Mouse (Mus musculus): ENCODE results near the gene Megf8.
A peak's percentile ranks its signal among the peaks of the same experiment; 100 is the strongest.
"Not testable (repeated sequence)": the region's sequence is repeated elsewhere in the genome, so short reads cannot be mapped to it uniquely, and the experiment has no call there.

Megf8 gene

GRCm38 (mm10) chr7:25385850-25386555, 69.0 kb downstream of the Megf8 start:
- DNase-seq: peak; percentile 44

- DNase-seq: no peak
Observed at GRCm38 (mm10) chr7:25387811-25388440, 71.0 kb downstream of the Megf8 start.

- no peak for DNase-seq
Observed at GRCm38 (mm10) chr7:25388916-25389315, 72.0 kb downstream of the Megf8 start.

GRCm38 (mm10) chr7:25390054-25390770, 73.2 kb downstream of the Megf8 start:
- no peak for DNase-seq

GRCm38 (mm10) chr7:25390986-25391385, 74.0 kb downstream of the Megf8 start:
- DNase-seq: no peak

GRCm38 (mm10) chr7:25391856-25392453, 75.0 kb downstream of the Megf8 start:
- no peak for DNase-seq

- no peak for DNase-seq
Observed at GRCm38 (mm10) chr7:25392851-25393250, 75.9 kb downstream of the Megf8 start.

- no peak for DNase-seq
Observed at GRCm38 (mm10) chr7:25393451-25394210, 76.7 kb downstream of the Megf8 start.

- no peak for DNase-seq
Observed at GRCm38 (mm10) chr7:25394754-25395153, 77.8 kb downstream of the Megf8 start.

- DNase-seq: no peak
Observed at GRCm38 (mm10) chr7:25395186-25395557, 78.2 kb downstream of the Megf8 start.

GRCm38 (mm10) chr7:25395558-25396521, 78.9 kb downstream of the Megf8 start:
- DNase-seq: peak; percentile 96

GRCm38 (mm10) chr7:25396621-25397020, 79.7 kb downstream of the Megf8 start:
- DNase-seq: no peak

- no peak for DNase-seq
Observed at GRCm38 (mm10) chr7:25398610-25399009, 81.6 kb downstream of the Megf8 start, which contains the start of gene Lipe. TSS of gene Lipe (minus strand) at chr7:25398710.

GRCm38 (mm10) chr7:25399028-25399427, 82.1 kb downstream of the Megf8 start:
- not testable (repeated sequence) for DNase-seq

- DNase-seq: no peak
Observed at GRCm38 (mm10) chr7:25401551-25401950, 84.6 kb downstream of the Megf8 start.

GRCm38 (mm10) chr7:25401986-25402385, 85.0 kb downstream of the Megf8 start:
- DNase-seq: no peak

GRCm38 (mm10) chr7:25402671-25403101, 85.7 kb downstream of the Megf8 start:
- no peak for DNase-seq

- DNase-seq: no peak
Observed at GRCm38 (mm10) chr7:25406468-25406867, 89.5 kb downstream of the Megf8 start.

- DNase-seq: no peak
Observed at GRCm38 (mm10) chr7:25409114-25409760, 92.3 kb downstream of the Megf8 start.

GRCm38 (mm10) chr7:25410969-25411615, 94.1 kb downstream of the Megf8 start:
- DNase-seq: no peak

All from right cerebral cortex, adult 18-20 months (tissue).